Mouse (Mus musculus) heart, postnatal 25 days (tissue): ENCODE data around the gene Vmn1r204. TPM values are rescaled to one million over a fixed set of nuclear protein-coding genes. Genes with fewer than 3 reads are reported as not detected.
"Not testable (repeated sequence)": the region's sequence is repeated elsewhere in the genome, so short reads cannot be mapped to it uniquely, and the experiment has no call there.

Source experiments
- DNase-seq: peaks from one replicate; pipeline ENCODE4 v3.0.0; 2022; ENCODE audit warnings: low spot score
- intact Hi-C: fragments of 180-260 bp; cut with DNase I; formaldehyde crosslinking; loops from one replicate; pipeline ENCODE4 v1.15.1; 2025
- total RNA-seq, 2 experiments: library from RNA; stranded (reverse); gene quantifications; 2 replicates each; pipeline ENCODE4 v1.2.3; 2021

Gene Vmn1r204
- total RNA-seq: not detected

DNA sequence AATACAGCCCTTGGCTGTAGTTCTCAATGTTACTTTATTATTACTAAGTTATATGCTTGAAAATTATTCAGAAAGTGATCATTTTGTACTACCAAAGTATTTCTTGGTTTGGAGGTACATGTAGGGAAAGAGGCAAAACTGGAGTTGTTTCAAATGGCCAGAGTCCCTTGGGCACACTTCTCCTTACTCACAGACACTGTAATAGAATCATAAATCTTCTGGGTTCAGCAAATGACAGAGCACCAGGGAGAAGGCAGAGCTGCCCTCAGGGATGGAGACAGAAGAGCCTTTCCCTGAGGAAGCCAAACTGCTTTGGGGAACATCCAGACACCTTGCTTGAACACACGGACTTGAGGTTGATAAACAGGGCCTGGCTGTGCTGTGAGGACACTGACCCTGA is at the start of gene Vmn1r204:
Gene Vmn1r204, plus strand, starts transcription at position 301 of the 400 bp plus-strand sequence.
- intact Hi-C loops: not testable (repeated sequence)

DNA sequence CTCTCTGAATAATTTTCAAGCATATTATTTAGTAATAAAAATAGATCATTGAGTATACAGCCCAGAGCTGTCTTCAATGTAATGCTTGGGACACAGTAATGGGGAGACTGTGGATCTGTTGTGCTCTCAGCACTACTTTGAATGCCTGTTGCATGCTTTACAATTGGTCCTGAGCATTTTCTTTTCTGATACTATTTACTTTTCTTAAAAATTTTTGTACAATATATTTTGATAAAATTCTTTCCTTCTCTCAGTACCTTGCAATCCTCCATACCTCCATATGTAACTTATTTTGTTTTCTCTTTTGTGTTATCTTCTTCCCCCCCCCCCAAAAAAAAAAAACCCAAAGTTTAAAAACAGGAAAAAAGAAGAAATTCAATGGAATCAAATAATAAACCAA is 47.7 kb upstream of the Vmn1r204 start, which contains the start of gene Vmn1r202:
Gene Vmn1r202, minus strand, starts transcription at position 101 of the 400 bp plus-strand sequence.
- no peak for DNase-seq

More for the DNA sequence above, at the start of gene Vmn1r204:
- not testable (repeated sequence) for DNase-seq

DNA sequence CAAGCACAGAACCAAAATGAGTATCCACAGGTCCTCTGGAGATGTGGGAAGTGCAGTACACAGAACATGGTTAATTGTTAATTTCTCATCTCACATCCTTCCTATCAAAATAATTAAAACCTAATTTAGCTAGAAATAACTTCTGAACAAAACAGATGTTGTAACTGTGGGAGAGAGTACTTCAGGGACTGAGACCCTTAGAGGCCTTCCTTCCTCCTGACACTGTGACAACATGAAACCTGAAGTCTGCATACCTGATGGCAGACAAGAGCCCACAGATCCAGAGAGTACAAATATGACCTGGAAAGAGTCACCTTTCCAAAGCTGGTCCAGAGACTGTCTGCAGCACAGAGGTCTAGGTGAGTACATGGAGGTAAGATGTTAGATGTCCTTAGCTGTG is 35.2 kb upstream of the Vmn1r204 start, which contains the start of gene Vmn1r203:
Gene Vmn1r203, plus strand, starts transcription at position 301 of the 400 bp plus-strand sequence.
- no peak for DNase-seq
- intact Hi-C loops: no loop called here

More for the DNA sequence above, 47.7 kb upstream of the Vmn1r204 start, which contains the start of gene Vmn1r202:
- intact Hi-C loops: no loop called here

GRCm38 (mm10) chr13:22574911-22575310 is 21.9 kb downstream of the Vmn1r204 start:
- intact Hi-C loops, DNase-seq: not testable (repeated sequence)

- DNase-seq, intact Hi-C loops: not testable (repeated sequence)
Observed at GRCm38 (mm10) chr13:22583336-22583735, 30.3 kb downstream of the Vmn1r204 start.

GRCm38 (mm10) chr13:22592900-22593299 is 39.9 kb downstream of the Vmn1r204 start, which contains the start of gene Vmn1r205:
Vmn1r205 (minus strand) TSS chr13:22593000.
- no peak for DNase-seq
- intact Hi-C loops: no loop called here

Other genes starting within 250 kb of the Vmn1r204 start
- not detected for gene Vmn1r197, start 228.6 kb upstream of the Vmn1r204 start, total RNA-seq
- gene Vmn1r198, start 202.8 kb upstream of the Vmn1r204 start, total RNA-seq: not detected
- gene Vmn1r199, start 173.4 kb upstream of the Vmn1r204 start, total RNA-seq: not detected
- not detected for gene Vmn1r200, start 162.8 kb upstream of the Vmn1r204 start, total RNA-seq
- gene Vmn1r201, start 81.3 kb upstream of the Vmn1r204 start, total RNA-seq: not detected
- gene Vmn1r202, start 47.8 kb upstream of the Vmn1r204 start, total RNA-seq: not detected
- gene Vmn1r203, start 35.1 kb upstream of the Vmn1r204 start, total RNA-seq: not detected
- gene Vmn1r205, start 39.8 kb downstream of the Vmn1r204 start, total RNA-seq: not detected
- not detected for gene Vmn1r206, start 71.1 kb downstream of the Vmn1r204 start, total RNA-seq
- gene Vmn1r207-ps, start 176.4 kb downstream of the Vmn1r204 start, total RNA-seq: not detected
- gene Vmn1r208, start 224.2 kb downstream of the Vmn1r204 start, total RNA-seq: not detected